Mouse (Mus musculus) forebrain, embryonic 11.5 days (tissue): ENCODE measurements around the gene Vapa. TPM values are rescaled to one million over a fixed set of nuclear protein-coding genes. Genes with fewer than 3 reads are reported as not detected.

Source experiments
- ATAC-seq: fragments of 200-750 bp; cut with Nextera tagmentation; replicated peaks from 2 replicates; pipeline ENCODE4 v1.8.0; 2017; ENCODE audit warnings: moderate TSS enrichment; ENCODE audit not compliant: low FRiP score
- DNase-seq: peaks from one replicate; pipeline ENCODE4 v3.0.0-alpha.2; 2017; ENCODE audit warnings: low spot score
- H3K27ac ChIP-seq: fragments of 300-500 bp; sonication (generic); 2 replicates; pipeline ENCODE4 v1.5.1; 2014; ENCODE audit warnings: low read depth, low read length
- H3K27me3 ChIP-seq: fragments of 300-500 bp; sonication (generic); 2 replicates; pipeline ENCODE4 v1.6.1; 2014; ENCODE audit warnings: mild to moderate bottlenecking, low read length, mixed read lengths; ENCODE audit not compliant: control insufficient read depth, insufficient read depth
- H3K36me3 ChIP-seq: fragments of 300-500 bp; sonication (generic); 2 replicates; pipeline ENCODE4 v1.6.1; 2014; ENCODE audit warnings: mild to moderate bottlenecking, low read length, moderate library complexity, mixed read lengths; ENCODE audit not compliant: control insufficient read depth, insufficient read depth
- H3K4me1 ChIP-seq: fragments of 300-500 bp; sonication (generic); replicated peaks from 2 replicates; pipeline ENCODE4 v1.6.1; 2014; ENCODE audit warnings: low read length, mixed read lengths; ENCODE audit not compliant: control insufficient read depth, insufficient read depth
- H3K4me2 ChIP-seq: fragments of 300-500 bp; sonication (generic); 2 replicates; pipeline ENCODE4 v1.6.1; 2014; ENCODE audit warnings: low read depth, mild to moderate bottlenecking, low read length, moderate library complexity, mixed read lengths; ENCODE audit not compliant: severe bottlenecking
- H3K4me3 ChIP-seq: fragments of 300-500 bp; sonication (generic); 2 replicates; pipeline ENCODE4 v1.5.1; 2014; ENCODE audit warnings: low read depth, low read length
- H3K9ac ChIP-seq: fragments of 300-500 bp; sonication (generic); 2 replicates; pipeline ENCODE4 v1.6.1; 2014; ENCODE audit warnings: low read length
- H3K9me3 ChIP-seq: fragments of 300-500 bp; sonication (generic); 2 replicates; pipeline ENCODE4 v1.6.1; 2016; ENCODE audit warnings: low read length, mixed read lengths; ENCODE audit not compliant: control insufficient read depth
- whole genome bisulfite sequencing: fragments of 180-500 bp; shearing (Covaris S2); extraction: QIAGEN DNeasy Blood & Tissue Kit; methylation state at CpG from one replicate; pipeline ENCODE4 v1.1.7; 2014; 5-methylcytosine and 5-hydroxymethylcytosine counted together
- polyA plus RNA-seq: library from polyadenylated mRNA; unstranded; fragments of >200 nt; fragmentation: Nextera tagmentation; extraction: Ambion mirVana; gene quantifications from 2 replicates; pipeline ENCODE4 v1.2.1, GENCODE M21; 2014

Vapa gene
- polyA plus RNA-seq, 1 experiment from 2014 or later: 224 TPM

DNA sequence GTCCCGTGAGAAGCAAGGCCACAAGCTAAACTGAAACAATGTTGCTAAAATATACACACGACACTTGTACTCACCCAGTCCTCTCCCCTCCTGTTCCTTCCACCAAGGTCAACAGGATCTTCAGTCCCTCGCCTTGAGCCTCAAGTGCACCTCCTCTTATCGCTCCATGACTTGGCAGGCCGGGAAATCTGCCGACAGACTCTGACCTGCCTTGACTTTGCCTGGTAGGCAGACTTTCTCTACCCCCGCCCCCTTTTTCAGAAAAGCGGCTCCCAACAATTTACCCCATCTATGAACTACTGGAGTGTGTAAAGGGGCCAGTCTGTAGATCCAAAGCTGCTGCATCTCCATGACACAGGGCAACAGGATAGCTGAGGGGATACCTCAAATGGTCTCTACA lies 41.9 kb downstream of the Vapa start:
- Histone ChIP-seq H3K27ac (no peak overlapping the region), H3K36me3 (no peaks in the 10 kb centered on the region), H3K27me3 (no peaks in the 10 kb centered on the region), H3K9me3 (no peaks in the 10 kb centered on the region), H3K4me1 (no peaks in the 10 kb centered on the region), H3K4me2 (no peak overlapping the region), H3K4me3 (no peak overlapping the region), H3K9ac (no peak overlapping the region)
- WGBS: 90% methylated on average over 8 of the region's 8 CpGs
- DNase-seq (no peak), ATAC-seq (no peak)

DNA sequence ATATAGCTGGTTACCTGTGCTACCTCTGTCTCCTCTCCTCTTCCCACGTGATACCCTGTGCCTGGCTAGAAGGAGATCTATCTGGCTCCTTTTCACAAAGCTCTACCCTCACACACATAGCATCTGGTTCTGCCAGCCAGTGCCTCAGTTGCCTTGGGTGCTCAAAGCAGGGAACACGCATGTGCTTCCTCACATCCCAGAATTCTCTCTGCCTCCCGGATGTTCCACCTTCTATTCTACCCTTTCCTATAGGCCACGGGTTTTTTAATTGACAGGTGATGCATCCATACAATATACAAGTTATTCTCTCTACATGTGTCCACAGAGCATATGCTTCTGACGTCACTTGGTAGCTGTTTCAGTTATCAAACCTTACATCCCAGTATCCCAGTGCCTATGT lies 49.2 kb downstream of the Vapa start:
- no peaks in the 10 kb centered on the region for H3K27me3 ChIP-seq
- H3K9ac ChIP-seq: no peak overlapping the region
- DNase-seq (no peak), ATAC-seq (no peak)
- no peak overlapping the region for H3K4me3 ChIP-seq
- no peak overlapping the region for H3K27ac ChIP-seq
- 76% methylated on average over 5 of the region's 5 CpGs for WGBS
- H3K4me1 ChIP-seq: no peaks in the 10 kb centered on the region
- H3K36me3 ChIP-seq: no peaks in the 10 kb centered on the region
- no peak overlapping the region for H3K4me2 ChIP-seq
- H3K9me3 ChIP-seq: no peaks in the 10 kb centered on the region

DNA sequence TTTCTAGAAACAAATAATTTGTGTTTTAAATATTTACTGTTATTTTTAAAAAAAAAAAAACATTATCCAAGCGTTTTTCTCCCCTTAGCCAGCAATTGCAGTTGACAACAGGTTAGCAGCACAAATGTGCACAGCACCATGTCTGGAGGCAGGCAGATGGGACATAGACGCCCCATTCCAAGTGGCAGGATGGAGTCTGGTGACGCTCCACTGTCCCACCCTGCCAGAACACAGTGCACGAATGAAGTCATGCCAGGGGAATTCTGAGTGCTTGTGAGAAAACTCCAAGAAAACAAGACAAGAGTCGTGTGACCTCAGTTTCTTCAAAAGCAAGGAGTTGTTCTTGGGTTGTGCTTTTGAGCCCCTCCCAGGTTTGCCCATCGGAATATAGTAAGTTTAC lies 50.0 kb downstream of the Vapa start:
- H3K9me3 ChIP-seq: no peaks in the 10 kb centered on the region
- no peak overlapping the region for H3K9ac ChIP-seq
- H3K27ac ChIP-seq: no peak overlapping the region
- H3K4me3 ChIP-seq: no peak overlapping the region
- ATAC-seq (no peak), DNase-seq (no peak)
- H3K27me3 ChIP-seq: no peaks in the 10 kb centered on the region
- no peak overlapping the region for H3K4me2 ChIP-seq
- no peaks in the 10 kb centered on the region for H3K4me1 ChIP-seq
- WGBS: 69% methylated on average over 6 of the region's 6 CpGs
- no peaks in the 10 kb centered on the region for H3K36me3 ChIP-seq

DNA sequence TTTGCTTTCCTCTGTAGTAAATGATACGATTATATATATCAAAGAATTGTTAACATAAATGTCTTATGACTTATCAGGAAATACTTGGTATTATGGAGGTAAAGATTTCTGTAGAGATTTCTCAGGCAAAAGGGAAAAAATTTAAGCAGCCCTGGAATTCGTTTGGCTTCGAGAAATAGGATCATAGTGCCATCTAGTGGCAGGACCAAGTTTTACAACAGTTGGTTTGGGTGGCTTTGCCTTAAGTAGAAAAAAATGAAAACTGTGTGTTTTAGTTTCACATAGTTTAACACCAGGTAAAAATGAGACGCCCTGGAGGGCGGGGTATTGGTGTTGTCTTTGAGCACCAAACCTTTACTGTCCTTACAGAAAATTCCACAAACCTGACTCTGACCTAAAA lies 50.6 kb downstream of the Vapa start:
- H3K9ac ChIP-seq: no peak overlapping the region
- no peaks in the 10 kb centered on the region for H3K4me1 ChIP-seq
- 10% methylated on average over 5 of the region's 5 CpGs for WGBS
- no peaks in the 10 kb centered on the region for H3K9me3 ChIP-seq
- no peak overlapping the region for H3K4me3 ChIP-seq
- peak; percentile 65 for DNase-seq
- ATAC-seq: no peak
- no peaks in the 10 kb centered on the region for H3K36me3 ChIP-seq
- H3K27me3 ChIP-seq: no peaks in the 10 kb centered on the region
- H3K27ac ChIP-seq: no peak overlapping the region
- no peak overlapping the region for H3K4me2 ChIP-seq

DNA sequence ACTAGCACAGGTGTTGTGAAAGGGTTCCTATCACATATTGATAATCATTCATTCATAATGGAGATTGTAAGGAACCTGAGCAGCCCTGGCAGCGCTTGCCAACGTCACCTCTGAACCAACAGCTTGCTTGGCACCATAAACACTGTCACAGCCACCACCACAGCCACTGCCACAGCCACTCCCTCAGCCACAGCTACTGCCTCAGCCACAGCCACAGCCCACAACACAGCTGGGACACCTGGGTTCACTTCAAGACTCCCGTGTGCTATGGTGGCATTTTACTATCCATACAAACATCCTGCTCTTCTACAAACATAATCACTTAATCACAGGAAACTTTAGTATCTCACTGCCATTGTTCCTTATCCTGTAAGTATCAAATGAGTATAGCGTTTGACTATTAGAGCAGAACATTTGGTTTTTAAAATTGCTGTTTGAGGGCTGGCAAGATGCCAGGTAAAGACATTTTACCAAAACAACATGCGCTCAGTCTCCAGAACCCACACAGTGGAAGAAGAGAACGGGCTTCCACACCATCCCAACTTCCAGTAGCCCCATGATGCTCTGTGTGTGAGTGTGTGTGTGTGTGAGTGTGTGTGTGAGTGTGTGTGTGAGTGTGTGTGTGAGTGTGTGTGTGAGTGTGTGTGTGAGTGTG lies 51.9 kb downstream of the Vapa start:
- WGBS: 86% methylated on average over 6 of the region's 6 CpGs
- Histone ChIP-seq H3K27ac (no peak overlapping the region), H3K4me2 (no peak overlapping the region), H3K4me3 (no peak overlapping the region), H3K4me1 (no peaks in the 10 kb centered on the region), H3K9me3 (no peaks in the 10 kb centered on the region), H3K36me3 (no peaks in the 10 kb centered on the region), H3K27me3 (no peaks in the 10 kb centered on the region), H3K9ac (no peak overlapping the region)
- DNase-seq (no peak), ATAC-seq (no peak)

DNA sequence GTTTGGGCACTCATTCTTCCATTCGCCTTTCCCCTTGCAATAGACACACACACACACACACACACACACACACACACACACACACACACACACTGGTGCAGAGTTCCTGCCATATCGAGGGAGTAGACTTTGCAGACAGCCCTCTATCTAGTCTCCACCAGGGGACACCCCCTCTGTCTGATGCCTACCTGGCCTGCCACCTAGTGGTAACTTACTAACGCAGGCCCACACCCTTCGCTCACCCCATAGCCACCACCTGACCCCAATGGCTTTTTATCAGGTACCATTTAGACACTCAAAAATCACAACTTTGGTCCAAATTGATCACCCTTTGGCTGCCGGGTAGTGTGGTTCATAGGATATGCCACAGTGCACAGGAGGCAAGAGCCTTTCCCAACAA lies 54.1 kb downstream of the Vapa start:
- Histone ChIP-seq H3K27ac (no peak overlapping the region), H3K9me3 (no peaks in the 10 kb centered on the region), H3K4me1 (no peaks in the 10 kb centered on the region), H3K4me3 (no peak overlapping the region), H3K36me3 (no peaks in the 10 kb centered on the region), H3K4me2 (no peak overlapping the region), H3K27me3 (no peaks in the 10 kb centered on the region), H3K9ac (no peak overlapping the region)
- ATAC-seq (no peak), DNase-seq (no peak)
- WGBS: 50% methylated on average over 5 of the region's 5 CpGs

DNA sequence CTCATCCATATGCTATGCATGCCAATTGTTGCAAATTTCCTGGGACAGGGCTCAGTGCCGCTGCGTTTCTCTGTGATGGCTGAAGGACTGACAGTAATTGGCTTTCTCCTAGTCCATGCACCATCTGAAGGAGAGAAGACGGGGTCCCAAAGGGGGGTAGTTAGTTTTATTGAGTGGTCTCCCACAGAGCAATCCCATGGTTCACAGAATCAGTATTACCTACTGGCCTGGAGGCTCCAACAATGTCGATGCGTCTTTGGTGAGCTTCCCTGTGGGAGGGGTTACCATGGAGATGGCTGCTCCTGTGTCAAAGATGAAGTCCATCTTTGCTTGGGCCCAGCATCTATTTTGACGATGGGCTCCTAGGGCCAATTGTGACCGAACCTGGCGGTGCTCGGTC lies 54.6 kb downstream of the Vapa start:
- Histone ChIP-seq H3K4me3 (no peak overlapping the region), H3K9ac (no peak overlapping the region), H3K27me3 (no peaks in the 10 kb centered on the region), H3K4me2 (peak overlapping the region; percentile 27; the same call in 1 of the 2 replicates), H3K27ac (no peak overlapping the region), H3K9me3 (no peaks in the 10 kb centered on the region), H3K36me3 (no peaks in the 10 kb centered on the region), H3K4me1 (no peaks in the 10 kb centered on the region)
- peak; percentile 28; the same call in 1 of the 2 replicates for ATAC-seq
- 65% methylated on average over 9 of the region's 9 CpGs for WGBS
- DNase-seq: no peak

DNA sequence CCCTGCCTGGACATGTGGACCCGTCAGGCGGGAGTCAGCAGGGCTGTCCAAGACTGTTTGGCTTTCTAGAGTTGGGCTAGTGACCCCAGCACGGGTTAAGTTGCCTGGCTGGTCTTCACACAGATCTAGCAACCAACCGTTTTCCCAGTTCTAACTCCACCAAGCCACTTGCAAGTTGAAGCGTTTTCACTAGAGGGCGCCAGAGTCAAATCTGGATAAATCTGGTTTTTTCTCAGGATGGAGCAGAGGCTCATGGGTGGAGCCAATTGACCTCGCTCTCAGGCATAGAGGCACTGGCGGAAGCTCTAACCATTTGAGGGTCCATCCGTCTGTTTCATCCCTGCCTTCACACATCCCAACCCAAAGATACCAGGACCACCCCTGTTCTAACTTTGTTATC lies 55.1 kb downstream of the Vapa start:
- ATAC-seq (peak; percentile 61), DNase-seq (peak; percentile 70)
- Histone ChIP-seq H3K9me3 (no peaks in the 10 kb centered on the region), H3K4me2 (peak overlapping the region; percentile 27; the same call in 1 of the 2 replicates), H3K9ac (no peak overlapping the region), H3K27ac (no peak overlapping the region), H3K4me1 (no peaks in the 10 kb centered on the region), H3K4me3 (no peak overlapping the region), H3K36me3 (no peaks in the 10 kb centered on the region), H3K27me3 (no peaks in the 10 kb centered on the region)
- WGBS: 46% methylated on average over 9 of the region's 9 CpGs

DNA sequence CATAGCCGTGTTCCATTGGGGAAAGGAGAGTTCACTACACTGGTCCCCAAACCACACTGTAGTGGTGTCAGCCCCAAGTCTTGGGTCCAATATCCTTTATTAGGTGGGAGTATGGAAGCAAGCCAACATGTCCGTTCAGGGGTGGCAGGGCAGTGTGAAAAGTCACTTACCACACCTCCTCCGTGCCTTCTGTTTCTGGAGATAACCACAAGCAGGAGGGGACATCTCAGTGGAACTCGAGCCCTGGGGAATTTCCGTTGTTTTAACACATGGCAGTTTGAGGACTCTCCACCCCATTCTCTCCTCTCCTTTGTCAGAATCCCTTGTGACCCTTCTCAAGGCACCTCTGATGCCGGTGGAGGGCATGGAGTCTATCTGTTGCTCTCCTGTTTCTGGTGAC lies 56.1 kb downstream of the Vapa start:
- H3K27ac ChIP-seq: no peak overlapping the region
- no peaks in the 10 kb centered on the region for H3K36me3 ChIP-seq
- H3K9me3 ChIP-seq: no peaks in the 10 kb centered on the region
- 86% methylated on average over 6 of the region's 6 CpGs for WGBS
- ATAC-seq (no peak), DNase-seq (no peak)
- no peak overlapping the region for H3K9ac ChIP-seq
- H3K4me3 ChIP-seq: no peak overlapping the region
- H3K4me2 ChIP-seq: no peak overlapping the region
- H3K27me3 ChIP-seq: no peaks in the 10 kb centered on the region
- H3K4me1 ChIP-seq: no peaks in the 10 kb centered on the region
